Mouse (Mus musculus): ENCODE measurements around the gene Iqsec1.

Iqsec1 gene

DNA sequence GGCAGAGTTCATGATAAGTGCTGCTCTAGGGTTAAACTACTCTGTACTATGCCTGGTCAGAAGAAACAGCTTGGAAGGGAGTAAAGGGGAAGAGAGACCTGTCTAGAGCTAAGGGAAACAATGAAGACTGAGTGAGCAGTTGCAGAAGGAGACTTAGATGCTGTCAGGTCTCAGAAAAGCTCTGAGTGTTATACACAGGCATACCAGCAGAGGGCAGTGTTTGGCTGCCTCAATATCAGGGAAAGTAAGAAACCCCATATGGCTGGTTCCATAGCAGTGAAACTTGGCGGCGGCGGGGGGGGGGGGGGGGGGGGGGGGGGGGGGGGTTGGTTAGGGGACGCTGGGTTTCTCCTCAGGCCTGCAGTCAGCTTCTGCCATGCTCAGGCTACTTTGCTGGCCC is 169.5 kb downstream of the Iqsec1 start:
- in situ Hi-C loops (cut with MboI; ENCODE audit: unreplicated experiment in 2 of 2), result loop anchor here (5.0 to 10.0 kb wide), 2 partner anchors 204 to 212 kb away; no protein-coding TSS in a partner anchor

DNA sequence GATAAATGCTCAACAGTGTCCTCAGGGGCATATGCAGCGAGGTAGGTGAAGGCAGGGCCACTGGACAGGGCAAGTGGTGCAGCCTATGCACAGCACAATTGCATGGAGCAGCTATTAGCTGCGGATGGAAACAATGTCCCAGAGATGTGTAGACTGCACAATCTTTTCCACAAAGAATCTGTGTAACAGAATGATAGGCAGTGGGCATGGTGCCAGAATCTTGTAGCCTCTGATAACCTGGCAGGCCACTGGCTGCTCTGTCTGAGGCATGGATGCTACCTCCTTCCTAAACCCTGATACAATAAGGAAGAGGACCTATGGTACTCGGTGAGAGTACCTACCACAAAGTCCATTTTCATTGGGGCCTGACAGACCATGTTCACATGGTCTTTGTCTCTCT is 171.9 kb downstream of the Iqsec1 start:
- in situ Hi-C loops (cut with MboI; ENCODE audit: unreplicated experiment in 2 of 2), result loop anchor here (5.0 to 10.0 kb wide), 2 partner anchors 202 to 209 kb away; no protein-coding TSS in a partner anchor

DNA sequence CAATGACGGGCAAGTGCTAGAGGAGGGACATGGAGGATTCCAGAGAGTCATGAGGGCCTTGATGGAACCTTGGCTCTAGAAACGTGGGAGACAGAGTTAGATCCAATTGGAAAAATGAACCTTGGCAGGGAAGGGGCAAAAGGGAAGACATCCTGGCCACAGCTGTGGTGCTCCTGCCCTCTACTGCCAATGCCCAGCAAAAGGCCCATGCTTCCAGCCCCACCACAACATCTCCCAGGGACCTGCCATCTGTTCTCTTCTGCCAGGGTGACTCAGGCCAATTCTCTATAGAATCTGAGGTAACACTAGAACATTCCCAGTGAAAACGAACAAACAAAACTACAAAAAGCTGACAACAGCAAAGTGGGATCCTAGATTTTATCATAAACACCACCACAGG is 173.1 kb downstream of the Iqsec1 start:
- in situ Hi-C loops (cut with MboI; ENCODE audit: unreplicated experiment in 2 of 2), result loop anchor here (5.0 to 10.0 kb wide), 2 partner anchors 201 to 208 kb away; no protein-coding TSS in a partner anchor

DNA sequence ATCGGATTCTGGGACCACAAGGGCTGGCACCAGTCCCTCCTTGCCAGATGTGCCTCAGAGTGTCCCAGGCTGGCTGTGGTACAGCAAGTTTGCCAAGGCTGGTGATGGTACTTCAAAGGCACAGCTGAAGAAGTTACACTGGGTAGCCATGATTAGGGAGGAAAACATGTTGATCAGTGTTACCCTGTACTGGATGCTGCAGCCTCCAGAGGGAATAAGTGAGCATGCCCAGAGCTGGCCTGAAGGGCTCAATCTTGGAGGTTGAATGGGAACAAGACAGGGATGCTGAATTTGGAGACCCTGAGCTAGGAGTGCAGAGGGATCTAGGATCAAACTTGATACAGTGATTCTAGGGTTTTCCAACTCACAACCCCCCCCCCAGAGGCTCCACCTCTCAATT is 175.0 kb downstream of the Iqsec1 start:
- in situ Hi-C loops (cut with MboI; ENCODE audit: unreplicated experiment in 2 of 2), result loop anchor here (5.0 to 10.0 kb wide), 5 partner anchors 76 to 469 kb away; no protein-coding TSS in a partner anchor

DNA sequence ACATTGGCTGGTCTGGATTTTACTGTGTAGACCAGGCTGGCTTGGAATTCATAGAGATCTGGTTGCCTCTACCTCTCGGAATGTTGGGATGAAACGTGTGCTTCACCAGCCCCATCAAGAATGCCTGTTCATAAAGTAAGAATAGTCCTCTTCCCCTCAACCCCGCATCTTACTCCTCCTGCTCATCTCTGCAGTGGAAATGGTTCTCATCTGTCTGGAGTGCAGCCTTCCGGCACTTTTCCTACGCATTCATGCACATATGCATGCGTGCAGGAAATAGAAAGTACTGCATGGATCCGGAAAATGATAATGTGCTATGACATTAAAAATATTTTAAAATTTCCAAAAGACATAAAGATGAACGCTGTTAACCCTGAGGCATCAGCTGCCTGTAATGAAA is 175.9 kb downstream of the Iqsec1 start:
- in situ Hi-C loops (cut with MboI; ENCODE audit: unreplicated experiment in 2 of 2), result loop anchor here (5.0 to 10.0 kb wide), 5 partner anchors 75 to 470 kb away; no protein-coding TSS in a partner anchor

DNA sequence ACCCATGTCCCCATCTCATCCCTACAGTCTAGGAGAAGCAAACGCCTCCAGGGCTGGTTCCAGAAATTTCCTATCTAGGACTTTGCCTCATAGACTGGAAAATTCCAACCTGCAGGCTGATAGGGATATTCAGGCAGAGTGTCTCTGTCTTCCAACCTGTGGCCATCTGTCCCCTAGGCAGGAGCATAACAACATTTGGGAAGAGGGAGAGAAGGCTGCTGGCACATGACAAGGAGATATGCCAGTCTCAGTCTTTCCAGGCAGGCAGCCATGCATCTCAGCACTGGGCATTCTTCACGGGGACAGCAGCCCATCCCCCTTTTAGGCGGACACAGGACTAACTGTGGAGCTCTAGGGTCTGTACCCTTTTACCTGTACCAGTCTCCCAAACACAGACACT is 176.4 kb downstream of the Iqsec1 start:
- in situ Hi-C loops (cut with MboI; ENCODE audit: unreplicated experiment in 2 of 2), result loop anchor here (5.0 to 10.0 kb wide), 5 partner anchors 75 to 470 kb away; no protein-coding TSS in a partner anchor

DNA sequence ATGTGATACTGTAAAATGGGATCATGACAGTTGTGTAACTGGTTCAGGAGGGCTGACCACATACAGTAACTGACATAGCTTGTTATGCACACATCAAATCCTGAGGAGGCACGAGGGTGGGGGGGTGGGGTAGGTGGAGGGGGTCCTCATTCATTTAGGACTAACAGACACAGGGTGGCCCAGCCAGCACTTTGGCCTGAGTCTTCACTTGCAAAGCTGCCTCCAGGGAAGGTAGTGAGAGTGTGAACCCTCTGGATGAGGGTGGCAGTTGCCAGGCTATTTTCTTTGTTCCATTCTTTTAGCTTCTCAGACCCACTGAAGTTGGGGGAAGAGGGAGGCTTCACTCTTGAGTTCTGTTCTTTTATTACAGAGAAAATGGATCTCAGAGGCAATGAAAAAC is 177.9 kb downstream of the Iqsec1 start:
- in situ Hi-C loops (cut with MboI; ENCODE audit: unreplicated experiment in 2 of 2), result loop anchor here (5.0 to 10.0 kb wide), 5 partner anchors 73 to 472 kb away; no protein-coding TSS in a partner anchor

DNA sequence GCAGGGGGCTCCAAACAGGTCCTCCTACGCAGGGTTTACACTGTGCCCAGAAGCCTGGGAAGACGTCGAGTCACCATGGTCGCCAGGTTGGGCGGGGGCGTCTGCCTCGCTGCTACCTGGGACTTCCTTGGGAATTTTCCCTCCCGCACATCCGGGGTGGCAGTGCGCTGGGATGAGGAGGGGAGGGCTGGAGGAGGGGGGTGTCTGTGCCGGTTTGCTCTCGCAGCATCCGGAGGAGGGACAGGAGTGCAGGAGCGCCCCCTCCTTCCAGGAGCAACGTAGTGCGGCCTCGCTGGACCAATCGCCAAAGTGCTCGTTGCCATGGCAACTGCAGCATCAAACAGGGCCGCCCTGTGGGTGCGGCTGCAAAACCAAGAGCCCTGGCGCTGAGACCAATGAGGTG is 178.5 kb downstream of the Iqsec1 start:
- in situ Hi-C loops (cut with MboI; ENCODE audit: unreplicated experiment in 2 of 2), result loop anchor here (5.0 to 10.0 kb wide), 7 partner anchors 43 to 472 kb away; no protein-coding TSS in a partner anchor

DNA sequence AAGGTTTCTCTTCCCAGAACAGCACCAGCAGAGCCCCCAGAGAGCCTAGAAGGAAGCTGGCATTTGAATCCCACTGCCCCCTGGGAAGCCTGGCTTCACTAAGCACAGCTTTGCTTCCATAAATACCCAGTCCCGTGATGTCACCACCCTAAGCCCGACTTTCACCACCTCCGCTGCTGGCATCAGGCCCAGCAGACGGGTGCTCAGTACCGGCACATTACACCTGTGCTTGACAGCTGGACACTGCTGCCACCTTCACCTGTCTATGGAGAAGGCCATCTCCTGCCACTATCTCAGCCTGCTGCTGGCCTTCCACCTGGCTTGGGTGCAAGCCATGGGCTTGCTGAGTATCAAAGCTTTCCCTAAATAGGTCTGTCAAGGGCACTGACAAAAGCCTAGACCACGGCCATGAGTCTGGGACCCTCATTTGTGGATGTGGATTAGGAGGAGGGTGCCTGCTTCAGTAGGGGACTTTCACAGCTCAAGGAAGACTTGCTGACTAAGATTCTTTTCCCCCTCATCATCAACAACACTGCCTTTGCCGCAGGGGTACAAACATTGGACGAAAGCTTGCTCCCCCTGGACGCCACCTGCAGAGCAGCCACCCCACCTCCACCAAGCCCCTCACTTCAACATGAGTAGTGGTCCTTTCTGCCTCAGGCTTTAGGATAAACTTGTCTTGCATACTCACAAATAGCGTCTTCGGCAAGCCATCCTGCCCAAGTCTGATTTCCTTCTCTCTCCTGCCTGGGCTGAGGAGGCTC is 179.2 kb downstream of the Iqsec1 start:
- in situ Hi-C loops (cut with MboI; ENCODE audit: unreplicated experiment in 2 of 2), result loop anchor here (5.0 to 10.0 kb wide), 2 partner anchors 42 to 154 kb away; no protein-coding TSS in a partner anchor

DNA sequence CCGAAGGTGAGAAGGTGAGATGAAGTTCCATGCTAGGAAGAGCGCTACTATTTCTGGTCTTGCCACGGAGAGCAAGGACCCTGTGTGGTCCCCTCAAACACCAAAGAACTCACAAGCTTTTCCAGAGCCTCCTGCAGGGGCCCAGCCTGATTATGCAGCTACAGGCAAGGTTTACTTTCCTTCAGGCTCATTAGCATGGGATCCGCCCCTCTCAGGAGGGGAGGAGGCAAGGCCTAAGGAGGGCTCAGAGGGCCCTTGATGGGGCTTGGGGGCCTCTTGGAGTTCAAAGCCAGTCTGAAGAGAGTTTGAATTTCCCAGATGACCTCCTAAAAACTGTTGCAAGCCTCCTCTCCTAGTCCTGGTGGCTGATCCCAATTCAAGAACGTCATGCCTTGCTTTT is 179.9 kb downstream of the Iqsec1 start:
- in situ Hi-C loops (cut with MboI; ENCODE audit: unreplicated experiment in 2 of 2), result loop anchor here (5.0 to 10.0 kb wide), 2 partner anchors 41 to 154 kb away; no protein-coding TSS in a partner anchor

DNA sequence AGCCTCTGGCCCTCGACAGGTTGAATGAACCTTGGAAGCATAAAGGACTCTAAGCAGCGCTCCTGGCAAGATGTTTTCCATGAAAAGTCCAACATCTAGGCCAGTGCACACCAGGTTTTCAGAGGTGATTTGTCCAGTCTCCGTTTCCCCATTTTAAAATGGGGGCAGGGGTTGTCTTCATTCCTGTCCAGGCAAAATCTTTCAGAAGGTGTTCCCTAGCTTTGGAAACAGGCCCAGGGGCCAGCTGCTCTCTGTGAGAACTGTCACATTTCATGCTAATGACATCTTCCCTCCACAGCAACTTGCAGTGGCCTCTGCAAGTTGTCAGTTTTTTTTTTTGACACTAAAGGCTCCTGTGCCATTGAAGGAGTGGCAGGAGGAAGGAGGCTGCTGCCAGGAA is 180.4 kb downstream of the Iqsec1 start:
- in situ Hi-C loops (cut with MboI; ENCODE audit: unreplicated experiment in 2 of 2), result loop anchor here (5.0 to 10.0 kb wide), 2 partner anchors 41 to 153 kb away; no protein-coding TSS in a partner anchor

DNA sequence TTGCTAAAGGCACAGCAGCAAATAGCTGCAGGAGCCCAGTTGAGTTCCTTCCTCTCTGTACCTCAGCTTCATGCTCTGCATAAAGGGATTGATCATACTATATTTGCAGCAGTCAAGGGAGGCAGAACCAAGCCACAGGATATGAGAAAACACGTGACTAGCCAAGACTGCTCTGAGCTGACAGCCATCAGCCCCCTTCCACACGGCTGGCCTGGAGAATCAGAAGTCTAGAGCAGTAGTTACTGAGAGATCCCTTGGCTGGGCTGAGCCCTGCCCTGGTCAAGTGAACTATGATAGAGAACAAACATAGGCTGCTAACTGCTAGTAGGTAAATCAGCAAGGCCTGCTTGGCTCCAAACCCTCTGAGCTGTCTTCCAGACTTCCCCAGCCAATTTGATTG is 180.9 kb downstream of the Iqsec1 start:
- in situ Hi-C loops (cut with MboI; ENCODE audit: unreplicated experiment in 2 of 2), result loop anchor here (5.0 to 10.0 kb wide), 2 partner anchors 40 to 153 kb away; no protein-coding TSS in a partner anchor

DNA sequence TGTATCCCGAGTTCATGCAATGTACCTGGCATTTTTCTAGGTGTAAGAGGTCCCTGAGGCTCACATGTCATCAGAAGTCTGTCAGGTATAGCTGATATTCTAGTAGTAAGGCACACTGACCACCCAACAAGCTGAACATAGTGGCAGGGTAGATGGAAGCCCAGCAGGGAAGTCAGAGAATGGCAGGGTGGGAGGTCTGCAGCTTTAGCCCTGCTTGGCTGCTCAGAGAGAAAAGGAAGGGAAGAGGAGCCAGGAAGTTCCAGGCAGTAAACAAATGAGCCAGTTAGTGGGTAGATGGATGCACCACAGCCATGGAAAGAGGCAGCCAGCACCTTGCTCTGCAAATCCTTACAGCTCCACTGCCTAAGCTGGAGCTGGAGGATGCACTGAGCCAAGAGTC is 181.7 kb downstream of the Iqsec1 start:
- in situ Hi-C loops (cut with MboI; ENCODE audit: unreplicated experiment in 2 of 2), result loop anchor here (5.0 to 10.0 kb wide), 2 partner anchors 39 to 152 kb away; no protein-coding TSS in a partner anchor

DNA sequence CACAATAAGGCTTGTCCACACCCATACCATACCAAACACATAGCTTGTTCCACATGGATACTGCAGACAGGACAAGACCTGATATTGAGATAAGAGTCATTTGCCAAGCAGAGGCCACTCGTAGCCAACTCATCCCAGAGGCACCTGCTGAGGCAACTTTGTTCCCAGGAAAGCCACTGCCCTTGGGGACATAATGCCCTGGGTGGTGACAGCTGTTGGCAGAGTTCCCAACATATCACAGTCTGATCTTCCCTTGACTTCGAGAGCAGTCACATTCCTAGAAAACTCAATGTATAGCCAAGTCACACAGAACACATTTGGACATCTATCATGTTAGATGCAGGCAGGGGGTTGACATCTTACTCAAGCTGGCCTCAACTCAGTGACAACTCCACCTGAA is 183.4 kb downstream of the Iqsec1 start:
- in situ Hi-C loops (cut with MboI; ENCODE audit: unreplicated experiment in 2 of 2), result loop anchor here (5.0 to 10.0 kb wide), 2 partner anchors 38 to 150 kb away; no protein-coding TSS in a partner anchor

DNA sequence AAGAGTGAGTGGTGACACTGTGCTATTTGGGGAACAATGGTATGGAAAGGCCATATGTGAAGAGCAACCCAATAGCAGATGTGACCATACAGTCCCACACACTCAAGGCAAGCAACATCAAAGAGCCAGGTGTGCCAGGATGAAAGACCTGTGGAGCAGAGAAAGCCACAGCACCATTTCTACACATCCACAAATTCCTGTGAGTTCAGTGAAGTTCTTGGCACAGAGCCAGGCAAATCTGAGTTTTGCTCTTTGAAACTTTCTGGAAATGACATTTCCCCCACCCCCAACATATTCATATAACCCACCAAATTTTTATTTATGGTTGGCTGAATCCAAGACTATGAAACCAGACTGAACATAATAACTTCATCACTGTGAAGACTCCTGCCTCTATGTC is 183.8 kb downstream of the Iqsec1 start:
- in situ Hi-C loops (cut with MboI; ENCODE audit: unreplicated experiment in 2 of 2), result loop anchor here (5.0 to 10.0 kb wide), 2 partner anchors 37 to 150 kb away; no protein-coding TSS in a partner anchor

DNA sequence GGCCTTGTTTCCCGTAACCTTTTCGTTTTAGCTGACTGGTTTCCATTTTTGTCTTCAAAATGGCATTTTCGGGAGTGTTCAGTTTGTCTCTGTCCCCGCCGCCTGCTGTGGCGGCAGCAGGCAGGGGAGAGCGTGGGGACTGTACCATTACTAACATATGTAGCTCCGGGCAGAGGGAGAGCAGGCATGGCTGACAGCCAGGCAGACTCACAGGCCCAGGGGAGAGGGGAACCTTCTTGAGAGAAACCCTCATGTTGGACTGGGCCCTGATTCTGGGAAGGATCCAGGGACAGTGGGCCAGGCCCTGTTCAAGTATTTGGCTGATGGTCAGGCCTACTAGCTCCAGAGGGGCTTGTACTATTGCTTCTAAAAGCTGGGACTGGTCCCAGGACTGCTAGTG is 185.9 kb downstream of the Iqsec1 start:
- in situ Hi-C loops (cut with MboI; ENCODE audit: unreplicated experiment in 2 of 2), result loop anchor here in 1 of 2 experiments (10.0 kb wide), 1 partner anchor 148 kb away; no protein-coding TSS in a partner anchor

DNA sequence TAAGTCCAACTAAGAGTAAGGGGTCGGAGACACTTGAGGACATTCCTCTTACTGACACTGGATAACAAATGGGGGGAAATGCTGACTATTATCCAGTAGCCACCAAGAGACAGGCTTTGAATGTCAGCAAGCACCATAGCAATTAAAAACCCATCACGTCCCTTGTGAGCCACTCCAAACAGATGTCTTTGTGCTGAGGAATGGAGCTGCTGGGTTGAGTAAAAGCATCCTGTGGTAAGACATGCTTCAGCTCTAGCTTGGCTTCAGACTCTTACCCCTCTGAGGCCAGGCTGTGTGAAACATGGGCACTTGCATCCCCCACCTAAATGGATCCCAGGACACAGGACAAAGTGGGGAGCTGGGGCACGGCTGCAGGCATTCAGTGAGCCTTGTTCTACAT is 186.4 kb downstream of the Iqsec1 start:
- in situ Hi-C loops (cut with MboI; ENCODE audit: unreplicated experiment in 2 of 2), result loop anchor here in 1 of 2 experiments (10.0 kb wide), 1 partner anchor 147 kb away; no protein-coding TSS in a partner anchor

DNA sequence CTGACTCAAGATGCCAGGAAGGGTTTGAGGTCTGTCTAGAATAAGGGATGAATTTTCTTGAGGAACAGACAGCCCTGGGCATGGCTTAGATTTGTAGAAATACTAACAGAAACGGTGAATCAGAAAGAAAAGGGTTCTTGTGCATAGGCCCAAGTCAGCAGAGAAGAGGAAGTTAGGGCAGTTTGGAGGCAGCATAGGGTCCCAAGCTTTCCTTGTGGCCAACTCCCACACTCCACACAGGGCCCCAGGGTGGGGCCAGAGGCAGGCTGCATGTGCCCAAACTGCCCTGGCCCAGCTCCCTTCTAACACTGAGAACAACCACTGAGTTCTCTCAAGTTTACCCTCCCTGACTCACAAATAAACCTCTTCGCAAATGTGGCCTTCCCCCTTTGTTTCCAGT is 187.7 kb downstream of the Iqsec1 start:
- in situ Hi-C loops (cut with MboI; ENCODE audit: unreplicated experiment in 2 of 2), result loop anchor here in 1 of 2 experiments (10.0 kb wide), 1 partner anchor 146 kb away; no protein-coding TSS in a partner anchor

DNA sequence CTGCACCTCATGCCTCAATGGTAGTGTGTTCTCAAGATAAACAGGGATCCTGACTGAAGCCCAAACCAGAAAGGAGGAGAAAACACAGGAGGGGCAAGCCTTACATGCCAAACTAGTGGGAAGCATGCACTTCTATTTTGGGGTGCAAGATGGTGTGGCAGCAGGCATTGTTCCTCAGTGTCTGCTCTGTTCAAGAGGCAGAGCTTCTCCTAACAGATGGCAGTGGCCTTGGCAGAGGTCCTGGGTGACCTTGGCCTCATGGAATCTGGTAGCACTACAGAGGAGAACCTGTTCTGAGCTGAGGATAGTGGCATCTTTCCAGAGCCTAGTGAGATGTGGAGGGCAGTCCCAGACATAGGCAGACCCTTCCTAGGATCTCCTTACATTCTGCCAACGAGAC is 189.4 kb downstream of the Iqsec1 start:
- in situ Hi-C loops (cut with MboI; ENCODE audit: unreplicated experiment in 2 of 2), result no loop called here

DNA sequence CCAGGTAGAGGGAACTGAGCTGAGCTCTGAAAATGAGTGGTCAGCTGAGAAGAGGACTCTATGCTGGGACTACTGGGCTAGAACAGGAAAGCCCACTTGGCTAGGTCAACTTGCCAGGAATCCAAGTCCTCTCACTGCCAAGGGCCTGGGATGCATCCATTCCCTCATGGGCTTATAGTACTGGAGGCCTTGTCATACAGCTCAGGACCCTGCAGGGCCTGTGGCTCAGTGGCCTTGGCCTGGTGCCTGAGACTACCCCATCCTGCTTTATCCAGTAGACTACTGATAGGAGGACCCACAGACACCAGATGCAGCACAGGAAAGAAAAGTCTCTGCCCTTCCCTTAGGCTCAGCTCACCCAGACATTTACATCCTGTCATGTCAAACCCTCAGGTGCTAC is 190.3 kb downstream of the Iqsec1 start:
- in situ Hi-C loops (cut with MboI; ENCODE audit: unreplicated experiment in 2 of 2), result no loop called here

DNA sequence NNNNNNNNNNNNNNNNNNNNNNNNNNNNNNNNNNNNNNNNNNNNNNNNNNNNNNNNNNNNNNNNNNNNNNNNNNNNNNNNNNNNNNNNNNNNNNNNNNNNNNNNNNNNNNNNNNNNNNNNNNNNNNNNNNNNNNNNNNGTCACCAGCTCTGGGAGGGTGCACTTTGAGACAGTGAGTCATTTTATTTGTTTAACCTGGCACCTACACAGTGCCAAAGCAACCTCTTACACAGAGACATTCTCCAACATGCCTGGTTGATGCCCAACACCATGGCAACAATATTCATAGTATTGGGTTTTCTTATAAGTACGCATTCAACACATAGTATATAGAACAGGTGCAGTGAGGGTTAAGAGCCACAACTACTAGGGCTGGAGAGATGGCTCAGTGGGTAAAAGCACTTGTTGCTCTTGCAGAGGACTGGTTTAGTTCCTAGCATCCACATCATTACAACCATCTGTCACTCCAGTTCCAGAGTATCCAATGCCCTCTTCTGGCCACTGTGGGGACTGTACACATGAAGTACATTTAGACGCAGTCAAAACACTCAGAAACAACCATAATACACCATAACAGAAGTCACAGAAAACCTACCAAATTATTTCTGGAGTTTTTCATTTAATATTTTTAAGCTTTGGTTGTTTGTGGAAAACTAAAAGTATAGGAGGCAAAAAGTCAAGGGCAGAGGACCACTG is 191.4 kb downstream of the Iqsec1 start:
- in situ Hi-C loops (cut with MboI; ENCODE audit: unreplicated experiment in 2 of 2), result no loop called here
